Mouse (Mus musculus): ENCODE data around the gene Acvrl1.

Acvrl1 gene

DNA sequence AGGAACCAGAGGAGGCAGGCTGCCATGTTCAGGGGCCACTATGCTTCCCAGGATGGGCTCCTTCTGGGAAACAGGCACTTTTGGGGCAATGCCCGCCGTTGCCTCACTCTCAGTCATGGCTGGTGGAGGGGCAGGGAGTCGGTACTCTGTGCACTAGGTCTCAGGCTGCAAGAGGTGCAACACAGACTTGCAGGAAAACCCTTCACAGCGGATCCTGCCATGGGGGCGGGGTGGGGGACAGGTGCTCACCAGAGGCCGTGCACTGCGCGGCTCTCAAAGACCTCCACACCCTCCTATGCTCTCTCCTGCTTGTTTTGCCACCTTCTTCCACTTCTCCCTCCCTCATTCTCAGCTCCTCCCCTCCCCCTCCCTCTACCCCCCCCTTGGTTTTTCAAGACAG is 14.3 kb downstream of the Acvrl1 start:
- no peak for DNase-seq (ENCODE audit: low spot score in 2 of 2)

DNA sequence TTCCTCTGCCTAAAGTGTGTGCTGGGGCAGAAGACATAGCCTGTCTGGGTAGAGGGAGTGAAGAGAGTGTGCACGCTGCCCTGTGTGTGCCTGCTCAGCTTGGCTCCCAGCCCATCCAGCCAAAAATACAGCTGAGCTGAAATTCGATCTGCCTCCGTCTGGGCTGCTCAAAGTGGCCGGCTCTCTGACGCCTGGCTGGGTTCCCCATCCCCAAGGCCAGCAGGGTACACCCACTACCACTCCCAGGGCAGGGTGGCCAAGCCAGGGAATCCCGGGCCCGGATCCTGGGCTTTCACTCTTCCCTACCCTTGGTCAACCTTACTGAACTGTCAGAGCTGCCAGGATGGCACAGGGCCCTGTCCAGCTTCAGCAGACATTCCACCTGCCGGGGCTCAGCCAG is 15.2 kb downstream of the Acvrl1 start:
- peak; percentile 66 to 69 for DNase-seq (ENCODE audit: low spot score in 2 of 2)

DNA sequence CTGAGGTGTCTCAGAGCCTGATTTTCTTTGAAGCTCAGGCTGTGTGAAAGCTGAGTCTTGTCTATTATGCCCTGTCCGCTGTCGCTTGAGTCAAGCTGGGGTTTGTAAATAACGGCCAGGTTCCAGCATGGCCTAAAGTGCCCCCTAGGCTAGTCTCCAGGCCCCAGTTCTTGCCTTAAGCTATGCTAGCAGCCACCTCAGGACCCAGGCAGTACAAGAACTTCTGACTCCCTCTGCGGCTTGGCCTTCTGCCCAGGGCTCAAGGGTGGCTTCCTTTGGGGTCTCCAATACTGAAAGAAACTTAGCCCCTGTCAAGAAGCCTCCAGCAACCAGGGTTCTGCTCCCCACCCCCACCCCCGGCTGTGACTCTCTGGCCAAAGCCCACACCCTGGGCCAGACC is 15.9 kb downstream of the Acvrl1 start:
- no peak for DNase-seq (ENCODE audit: low spot score in 2 of 2)

DNA sequence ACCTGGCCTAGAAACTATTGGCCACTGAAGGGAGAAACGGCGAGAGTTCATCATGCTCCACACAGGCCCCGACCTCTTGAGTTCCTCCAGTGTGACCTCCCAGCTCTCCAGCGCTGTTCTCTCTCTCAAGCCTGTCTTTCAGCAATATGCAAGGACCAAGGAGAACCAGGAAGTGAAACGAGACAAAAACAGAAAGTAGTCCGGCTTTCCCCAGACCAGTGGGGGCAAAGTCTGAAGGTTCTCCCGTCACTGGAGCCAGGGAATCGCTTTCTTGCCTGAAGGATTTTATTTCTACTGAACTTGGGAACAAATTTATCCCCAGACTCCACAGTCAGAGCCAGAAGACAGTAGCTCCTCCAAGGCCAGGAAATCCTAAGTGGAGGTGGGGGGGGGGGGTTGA is 16.5 kb downstream of the Acvrl1 start:
- no peak for DNase-seq (ENCODE audit: low spot score in 2 of 2)

DNA sequence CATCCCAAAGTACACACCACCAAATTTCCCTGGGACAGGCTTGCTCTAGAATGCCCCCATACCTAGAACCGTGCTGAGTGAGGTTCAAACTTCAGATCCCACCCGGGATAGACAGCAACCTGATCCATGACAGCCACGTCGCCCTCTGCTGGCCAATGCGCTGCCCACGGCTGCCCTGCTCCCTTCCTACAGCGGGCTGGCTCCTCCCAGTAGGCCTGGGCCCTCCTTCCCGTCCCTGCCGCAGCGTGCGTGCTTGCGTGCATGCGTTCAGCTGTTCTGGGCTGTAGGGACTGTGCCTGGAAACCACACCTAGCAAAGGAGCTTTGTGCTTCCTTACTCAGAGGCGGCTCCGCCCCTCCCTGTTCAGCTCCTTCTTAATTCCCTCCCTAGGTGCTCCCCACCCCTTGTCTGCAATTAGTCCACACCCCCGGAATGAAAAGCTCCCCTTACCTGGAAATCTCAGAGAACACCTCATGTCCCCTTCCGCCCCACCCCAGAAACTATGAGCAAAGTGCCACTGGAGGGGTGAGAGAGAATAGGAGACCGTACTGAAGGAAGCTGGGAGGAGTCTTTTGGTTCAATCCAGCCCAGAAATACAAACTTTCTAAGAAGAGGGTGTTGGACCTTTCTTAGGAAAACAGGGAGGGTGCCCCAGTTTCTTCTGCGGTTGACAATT is 17.2 kb downstream of the Acvrl1 start:
- DNase-seq (ENCODE audit: low spot score in 2 of 2): peak; percentile 95 to 98

DNA sequence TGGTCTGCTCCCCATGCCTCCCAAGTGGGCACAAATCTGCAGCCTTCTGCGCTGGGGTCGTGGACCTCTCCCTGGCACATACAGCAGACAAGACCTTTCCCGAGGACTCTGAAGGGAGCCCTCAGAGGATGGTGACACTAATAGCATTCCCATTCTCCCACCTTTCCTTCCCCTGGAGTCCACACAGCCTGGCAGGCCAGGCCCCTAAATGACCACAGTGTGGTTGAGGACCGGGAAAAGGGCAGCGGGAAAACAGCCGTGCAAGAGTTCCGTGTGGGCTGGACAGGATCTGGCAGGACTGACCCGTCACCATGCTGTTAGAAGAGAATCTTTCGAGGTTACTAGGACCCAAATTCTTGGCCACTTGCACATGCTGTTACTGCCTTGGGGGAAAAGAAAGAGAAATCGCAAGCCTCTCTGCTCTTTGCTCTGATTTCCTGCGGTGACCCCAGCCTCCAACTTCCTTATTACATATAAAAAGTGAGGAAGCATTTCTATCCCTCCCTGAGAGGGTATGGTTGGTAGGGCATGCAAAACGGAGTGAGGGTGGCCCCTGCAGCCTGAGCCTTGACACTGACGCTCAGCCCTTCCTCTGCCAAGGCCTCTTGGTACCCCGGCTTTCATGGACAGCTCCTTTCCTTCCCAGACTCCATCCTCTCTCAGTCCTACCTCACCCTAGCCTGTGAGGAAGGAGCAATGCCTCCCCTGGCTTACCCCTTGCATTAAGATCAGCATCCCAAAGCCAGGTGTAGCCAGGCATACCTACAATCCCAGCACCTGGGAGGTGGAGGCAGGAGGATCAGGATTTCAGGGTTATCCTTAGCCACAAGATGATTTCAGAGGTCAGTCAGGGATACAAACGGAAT is 18.0 kb downstream of the Acvrl1 start:
- no peak for DNase-seq (ENCODE audit: low spot score in 2 of 2)

DNA sequence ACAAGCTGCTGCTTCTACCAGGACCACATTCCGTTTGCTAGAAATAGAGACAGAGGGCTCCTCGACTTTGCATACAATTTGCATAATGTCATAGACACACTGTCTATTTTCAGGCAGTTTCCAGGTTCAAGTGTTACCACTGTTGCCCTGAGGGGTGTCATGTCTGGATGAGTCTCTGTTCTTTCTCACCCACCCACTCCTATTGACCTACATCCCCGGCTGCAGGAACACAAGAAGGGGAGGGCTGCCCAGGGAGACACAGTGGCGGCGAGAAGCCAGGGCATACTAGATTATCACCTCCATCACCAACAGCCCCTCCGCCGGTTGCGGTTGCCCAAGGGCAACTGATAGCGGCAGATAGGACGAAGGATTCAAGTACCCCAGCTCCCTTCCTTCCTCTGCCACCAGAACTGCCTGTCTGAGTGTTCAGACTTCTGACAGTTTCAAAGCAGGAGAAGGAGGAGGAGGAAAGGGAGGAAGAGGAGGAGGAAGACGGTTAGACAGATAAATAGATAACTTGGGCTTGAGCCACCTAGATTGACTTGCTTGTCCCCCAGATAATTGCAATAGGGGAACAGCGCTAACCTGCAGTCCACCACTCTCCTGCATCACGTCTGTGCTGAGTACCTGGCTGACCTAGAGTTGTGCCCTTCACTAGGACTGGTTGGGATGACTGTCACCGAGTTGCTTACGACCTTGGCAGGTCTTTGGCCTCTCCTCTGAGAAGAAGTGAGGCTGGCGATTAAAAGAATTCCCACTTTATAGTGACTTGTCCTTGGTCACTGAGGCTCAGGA is 19.0 kb downstream of the Acvrl1 start:
- no peak for DNase-seq (ENCODE audit: low spot score in 2 of 2)

DNA sequence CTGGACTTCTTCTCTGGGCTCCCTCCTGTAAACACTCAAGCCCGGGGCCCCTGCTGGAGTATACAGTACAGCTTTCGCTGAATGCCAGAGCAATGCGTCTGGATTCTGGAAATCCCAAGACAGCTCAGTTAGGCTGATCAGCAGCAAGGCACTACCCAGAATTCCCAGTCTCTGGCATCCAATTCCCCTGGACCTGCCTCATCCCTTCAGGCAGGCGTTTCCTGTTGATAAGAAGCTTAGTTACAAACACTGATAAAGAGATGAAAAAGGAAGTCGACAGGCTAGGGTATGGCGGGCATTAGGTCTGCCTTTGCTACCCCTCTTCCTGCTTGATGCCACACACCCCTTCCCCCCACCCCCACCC is 19.6 kb downstream of the Acvrl1 start:
- DNase-seq (ENCODE audit: low spot score in 2 of 2): no peak

DNA sequence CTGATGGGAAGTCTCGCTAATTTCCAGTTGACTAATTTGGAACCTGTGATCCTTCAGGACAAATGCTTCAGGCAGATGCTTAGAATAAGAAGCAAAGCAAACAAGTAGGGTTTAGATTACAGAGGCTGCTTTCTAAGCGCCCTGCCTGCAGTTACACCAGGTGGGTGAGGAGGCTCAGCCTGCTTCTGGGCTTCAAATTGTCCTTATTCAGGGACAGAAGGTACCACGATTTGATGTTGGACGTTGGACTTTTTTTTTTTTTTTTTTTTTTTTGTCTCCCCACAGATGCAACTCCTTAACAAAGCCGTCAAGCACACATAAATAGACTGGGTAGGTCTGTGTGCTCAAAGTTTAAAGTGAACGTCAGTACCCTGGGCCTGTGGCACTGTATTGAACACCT is 20.3 kb downstream of the Acvrl1 start:
- no peak for DNase-seq (ENCODE audit: low spot score in 2 of 2)

DNA sequence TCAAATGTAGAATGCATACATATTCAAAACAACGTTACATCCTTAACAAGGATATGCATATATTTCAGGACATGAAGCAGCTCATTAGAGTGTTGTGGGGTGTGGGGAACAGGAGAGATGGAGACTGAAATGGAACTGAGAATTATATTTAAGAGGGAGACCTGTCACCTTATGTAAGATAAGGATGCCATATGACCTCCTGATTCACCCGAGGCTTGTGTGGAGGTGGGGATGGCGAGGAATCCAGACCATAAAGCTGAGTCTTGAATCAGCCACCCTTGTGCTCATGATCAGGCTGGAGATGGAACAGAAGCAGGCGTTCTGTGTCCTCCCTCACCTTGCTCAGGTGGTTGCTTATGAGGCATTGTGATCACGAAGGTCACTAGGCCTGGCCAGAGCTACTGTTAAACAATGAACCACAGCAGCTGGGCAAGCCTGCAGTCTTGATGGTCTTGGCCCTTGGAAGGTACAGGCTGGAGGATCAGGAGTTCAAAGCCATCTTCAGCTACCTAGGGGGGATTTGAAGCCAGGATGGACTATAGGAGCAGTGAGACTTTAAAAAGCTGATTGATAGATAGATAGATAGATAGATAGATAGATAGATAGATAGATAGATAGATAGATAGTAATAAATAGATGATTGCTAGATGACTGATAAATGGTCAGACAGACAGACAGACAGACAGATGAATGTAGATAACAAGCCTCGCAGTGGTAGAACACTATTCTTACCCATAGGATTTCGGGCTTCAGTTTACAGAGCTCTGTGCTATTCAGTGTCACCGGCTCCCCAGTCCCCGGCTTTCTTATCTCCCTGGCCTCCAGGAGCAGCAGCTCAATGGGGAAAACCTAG is 23.3 kb downstream of the Acvrl1 start:
- DNase-seq (ENCODE audit: low spot score in 2 of 2): no peak

DNA sequence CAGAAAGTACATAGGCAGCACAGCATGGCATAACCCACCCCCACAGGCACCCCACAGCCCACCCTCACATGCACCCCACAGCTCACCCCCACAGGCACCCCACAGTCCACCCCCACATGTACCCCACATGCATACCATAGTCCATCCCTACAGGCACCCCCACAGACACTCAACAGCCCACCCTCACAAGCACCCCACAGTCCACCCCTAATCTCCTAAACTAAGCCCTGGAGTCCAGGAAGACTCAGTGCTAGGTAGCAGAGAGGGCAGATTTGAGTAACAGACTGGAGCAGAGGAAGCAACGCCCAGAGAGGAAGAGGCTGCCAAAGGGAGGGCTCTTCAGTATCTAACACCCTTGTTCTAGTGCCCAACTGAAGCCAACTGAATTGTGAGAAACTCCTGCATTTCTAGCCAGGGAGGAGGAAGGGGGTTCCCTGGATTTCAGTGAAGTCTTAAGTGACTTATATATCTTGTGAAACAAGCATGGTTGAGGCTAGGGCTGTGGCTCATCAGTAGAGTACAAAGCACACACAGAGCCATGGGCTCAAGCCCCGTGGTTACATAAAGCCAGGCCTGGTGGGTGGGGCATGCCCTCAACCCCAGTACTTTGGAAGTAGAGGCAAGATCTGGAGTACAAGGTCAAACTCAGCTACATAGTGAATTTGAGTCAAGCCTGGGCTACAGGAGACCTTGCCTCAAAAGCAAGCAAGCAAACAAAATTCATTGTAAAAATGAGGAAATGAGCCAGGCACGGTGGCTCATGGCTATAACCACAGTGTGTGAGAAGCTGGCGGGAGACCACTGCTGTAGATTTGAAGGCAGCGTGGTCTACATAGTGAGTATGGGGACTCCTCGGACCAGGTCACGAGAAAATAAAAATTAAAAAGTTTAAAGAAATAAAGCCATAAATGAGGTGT is 26.6 kb downstream of the Acvrl1 start:
- no peak for DNase-seq (ENCODE audit: low spot score in 2 of 2)

DNA sequence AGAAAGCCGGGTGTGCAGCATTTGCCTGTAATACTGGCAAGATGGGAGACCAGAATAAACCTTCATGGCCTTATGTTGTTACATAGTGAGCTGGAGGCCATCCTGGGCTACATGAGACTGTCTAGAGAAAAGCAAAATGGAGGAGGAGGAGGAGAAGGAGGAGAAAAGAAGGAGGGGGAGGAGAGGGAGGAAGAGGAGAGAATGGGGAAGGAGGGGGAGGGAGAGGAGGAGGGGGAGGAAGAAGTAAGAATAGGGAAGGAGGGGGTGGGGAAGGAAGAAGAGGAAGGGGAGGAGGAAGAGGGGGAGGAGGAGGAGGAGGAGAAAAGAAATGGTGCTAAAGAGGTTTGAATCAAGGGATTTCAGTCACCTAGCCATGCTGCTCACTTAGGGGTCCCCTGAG is 31.8 kb downstream of the Acvrl1 start:
- DNase-seq (ENCODE audit: low spot score in 2 of 2): no peak

DNA sequence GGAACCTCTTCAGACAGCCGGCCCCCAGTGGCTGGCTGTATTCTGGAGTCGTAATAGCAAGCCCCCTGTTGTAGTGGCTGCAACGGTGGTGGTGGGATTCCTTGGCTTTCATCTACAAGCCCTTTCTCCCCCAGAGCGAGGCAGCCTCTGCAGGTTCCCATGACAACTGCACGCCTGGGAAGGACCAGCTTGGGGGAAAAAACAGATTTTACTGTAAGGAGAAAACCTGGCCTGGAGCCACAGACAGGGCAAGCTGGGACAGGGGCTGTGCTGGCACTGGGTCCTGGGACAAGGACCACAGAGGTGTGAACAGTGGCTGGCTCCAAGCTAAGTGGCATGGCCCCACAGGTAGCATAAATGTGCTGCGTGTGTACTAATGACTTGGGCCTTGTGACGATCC is 32.3 kb downstream of the Acvrl1 start:
- DNase-seq (ENCODE audit: low spot score in 2 of 2): no peak

DNA sequence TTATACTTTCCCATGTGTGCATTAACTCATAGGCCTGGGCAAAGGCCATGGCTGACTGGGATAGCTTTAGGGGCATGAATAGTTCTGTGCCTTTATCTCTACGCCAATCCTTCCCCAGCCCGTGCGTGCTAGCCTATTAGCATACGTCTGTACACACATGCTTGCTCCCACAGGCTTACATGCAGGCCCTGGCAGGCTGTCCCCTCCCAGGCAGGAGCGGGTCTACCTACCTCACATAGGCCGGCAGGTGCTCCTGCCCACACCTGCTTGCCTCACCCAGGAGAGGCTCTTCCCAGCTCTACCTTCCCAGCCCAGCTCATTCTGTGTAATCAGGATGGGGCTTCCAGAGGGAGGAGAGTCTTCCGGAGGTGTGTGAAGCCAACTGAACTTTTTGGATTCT is 33.2 kb downstream of the Acvrl1 start:
- no peak for DNase-seq (ENCODE audit: low spot score in 2 of 2)

DNA sequence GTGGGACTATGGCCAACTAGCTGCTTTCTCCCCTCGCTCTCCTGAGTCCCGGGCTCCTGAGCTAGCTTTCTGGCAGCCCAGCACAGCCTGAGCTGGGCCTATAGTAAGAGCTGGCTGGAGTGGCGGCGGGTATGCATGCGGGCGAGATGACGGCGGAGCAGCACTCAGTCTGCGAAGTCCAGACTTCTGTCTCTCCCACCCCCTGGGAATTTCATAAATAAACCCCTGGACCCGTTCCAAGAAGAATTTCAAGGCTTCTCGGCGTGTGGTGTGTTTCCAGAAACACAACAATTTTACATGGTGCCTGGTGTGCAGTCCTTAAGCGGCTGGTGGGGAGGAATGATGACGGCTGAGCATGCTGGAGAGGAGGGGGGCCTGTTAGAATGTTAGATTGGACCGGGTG is 34.7 kb downstream of the Acvrl1 start:
- no peak for DNase-seq (ENCODE audit: low spot score in 2 of 2)

DNA sequence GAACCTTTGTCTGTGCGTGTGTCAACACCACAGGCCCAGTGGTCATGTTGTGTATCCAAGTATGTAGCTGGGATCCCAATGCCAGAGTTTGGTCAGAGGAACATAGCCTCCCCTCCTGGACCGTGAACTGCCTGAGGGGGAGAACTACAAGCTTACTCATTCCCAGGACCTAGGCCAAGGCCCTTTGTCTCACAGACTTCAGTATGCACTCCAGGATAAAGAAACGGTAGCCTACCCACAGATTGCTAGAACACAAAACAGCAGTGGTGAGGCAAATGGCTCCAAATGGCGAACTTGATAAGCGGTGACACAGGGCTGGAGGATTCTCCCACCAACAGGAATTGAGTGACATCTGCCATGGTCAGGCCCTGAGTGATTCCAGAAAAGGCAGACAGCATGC is 35.5 kb downstream of the Acvrl1 start:
- DNase-seq (ENCODE audit: low spot score in 2 of 2): no peak

DNA sequence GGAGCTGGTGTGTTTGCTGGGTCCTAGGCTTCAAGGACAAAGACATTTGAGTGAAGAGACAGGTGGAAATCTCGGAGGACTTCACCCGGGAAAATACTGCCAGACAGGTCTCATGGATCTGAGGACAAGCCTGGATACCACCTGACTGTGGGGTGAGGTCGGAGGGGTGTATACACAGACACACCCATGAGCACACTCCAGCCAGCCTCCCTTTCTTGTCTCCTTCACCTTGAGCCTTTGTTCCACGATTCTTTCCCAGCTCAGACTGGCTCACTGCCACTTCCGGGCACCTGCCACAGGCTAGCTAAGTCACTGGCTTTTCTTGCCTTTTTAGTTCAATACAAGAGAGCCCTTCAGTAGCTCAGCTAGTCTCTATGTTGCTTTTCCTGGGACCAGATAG is 36.0 kb downstream of the Acvrl1 start:
- DNase-seq (ENCODE audit: low spot score in 2 of 2): no peak

DNA sequence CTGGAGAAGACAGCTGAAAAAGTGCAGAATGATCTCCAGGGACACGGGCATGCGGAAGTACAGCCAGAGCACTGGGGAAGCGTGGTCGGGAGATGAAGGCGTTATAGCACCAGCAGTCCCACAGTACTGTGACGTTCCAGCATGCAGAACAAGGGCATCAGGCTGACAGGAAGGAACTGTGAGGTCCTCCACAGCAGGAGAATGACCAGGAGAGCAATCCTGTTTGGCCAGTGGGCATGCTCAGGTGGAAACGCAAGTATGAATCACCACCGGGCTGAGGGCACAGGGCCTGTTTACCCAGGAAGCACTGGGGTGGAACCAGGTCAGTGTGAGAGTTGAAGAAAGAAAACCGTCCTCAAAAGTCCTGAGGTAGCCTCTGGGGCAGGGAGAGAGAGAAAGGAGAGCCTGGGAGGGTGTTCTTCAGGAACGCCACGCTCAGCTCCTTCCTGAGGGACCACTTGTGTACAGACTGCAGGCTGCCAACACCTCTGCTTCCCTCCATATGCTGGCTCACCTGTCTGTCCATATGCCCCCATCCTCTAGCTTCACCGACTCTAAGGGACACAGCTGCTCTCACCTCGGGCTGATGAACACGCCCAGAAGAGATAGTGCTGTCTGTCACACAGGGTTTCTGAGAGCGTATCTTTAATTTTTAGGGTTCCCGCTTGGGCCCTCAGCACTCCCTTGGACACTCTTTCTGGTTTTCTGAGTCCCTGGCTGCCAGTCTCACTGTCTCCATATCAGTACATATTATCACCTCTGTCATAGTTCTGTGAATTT is 37.5 kb downstream of the Acvrl1 start:
- no peak for DNase-seq (ENCODE audit: low spot score in 2 of 2)

DNA sequence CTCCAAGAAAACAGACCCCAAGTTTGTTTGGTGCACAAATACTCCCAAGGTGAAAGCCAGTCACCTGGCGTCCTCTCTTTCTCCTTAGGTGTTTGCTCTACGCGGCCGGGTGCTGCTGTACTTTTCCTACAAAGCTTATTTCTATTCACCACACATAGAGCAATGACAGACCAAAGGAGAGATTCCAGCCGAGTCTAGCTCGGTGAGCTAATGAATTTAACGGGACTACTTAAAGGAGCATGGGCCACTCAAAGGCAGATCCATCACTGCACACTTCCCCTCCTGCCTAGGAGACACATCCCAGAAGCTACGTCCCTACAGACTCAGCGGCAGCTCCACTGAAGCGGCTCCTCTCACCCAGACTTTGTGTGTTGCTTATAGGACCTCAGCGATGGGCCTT is 39.2 kb downstream of the Acvrl1 start:
- no peak for DNase-seq (ENCODE audit: low spot score in 2 of 2)

DNA sequence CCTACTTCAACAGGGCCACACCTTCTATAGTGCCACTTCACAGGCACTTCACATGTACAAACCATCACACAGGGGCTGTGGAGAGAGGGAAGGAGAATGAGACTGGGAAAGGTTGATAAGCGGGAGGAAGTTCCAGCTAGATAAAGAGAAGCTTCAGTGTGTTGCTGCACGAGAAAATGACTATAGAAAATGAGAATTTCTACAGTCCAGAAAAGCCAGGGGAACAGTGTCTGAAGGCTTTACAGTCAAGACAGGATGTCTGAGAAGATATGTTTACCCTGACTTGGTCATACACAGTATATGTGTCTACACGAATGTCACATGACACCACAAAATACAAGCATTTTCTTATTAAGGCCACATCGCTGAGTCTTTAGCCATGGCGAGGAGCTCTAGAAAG is 41.6 kb downstream of the Acvrl1 start:
- no peak for DNase-seq (ENCODE audit: low spot score in 2 of 2)
